Mouse (Mus musculus) mature B cell (primary cell): Measurements from ENCODE around the gene Gm28897.
"Not testable (repeated sequence)": the region's sequence is repeated elsewhere in the genome, so short reads cannot be mapped to it uniquely, and the experiment has no call there.

Experiments used
- in situ Hi-C: fragments of 300-500 bp; cut with MboI; formaldehyde crosslinking; loops from 2 replicates; pipeline ENCODE4 v1.14.3; 2019

Gm28897 gene

GRCm38 (mm10) chrY:80926695-80927094 is at the start of gene Gm28897:
Gm28897 (plus strand) TSS chrY:80926995.
- in situ Hi-C loops: not testable (repeated sequence)
